In genomic region chr19:23781968-23782367, GRCm38 (mm10) we compare ENCODE assay signal across 11 mouse cellular contexts. TPM values are rescaled to one million over a fixed set of nuclear protein-coding genes. Genes with fewer than 3 reads are reported as not detected.
A peak's percentile ranks its signal among the peaks of the same experiment; 100 is the strongest.
DNase-seq lines count a peak whose midpoint lies in the region; ATAC-seq and TF ChIP-seq lines count a peak whose summit lies in the region.
"Had no signal": no experiment of that assay in that cellular context is flagged by ENCODE, and none has a peak within 500 bp of the region (broad histone marks: within the 10 kb centered on the region; RNA-seq: fewer than 3 reads in every experiment).

No protein-coding gene starts in this region.

- no peaks in the 10 kb centered on the region for H3K27me3 ChIP-seq in heart, embryonic 13.5 days (replicated peaks)
- H3K27me3 ChIP-seq in forebrain, embryonic 12.5 days, result no peaks in the 10 kb centered on the region
- no peaks in the 10 kb centered on the region for H3K27me3 ChIP-seq in liver, embryonic 11.5 days (replicated peaks; ENCODE audit: control insufficient read depth, insufficient read depth, low read length)

- H3K9me3 ChIP-seq in heart, embryonic 13.5 days, result no peaks in the 10 kb centered on the region
- H3K9me3 ChIP-seq in forebrain, embryonic 12.5 days, result no peaks in the 10 kb centered on the region
- no peaks in the 10 kb centered on the region for H3K9me3 ChIP-seq in liver, embryonic 11.5 days (ENCODE audit: control insufficient read depth, low read length)

- H3K27ac ChIP-seq in heart, embryonic 13.5 days (replicated peaks), result no peak overlapping the region
- no peak overlapping the region for H3K27ac ChIP-seq in forebrain, embryonic 12.5 days
- H3K27ac ChIP-seq in liver, embryonic 11.5 days (ENCODE audit: low read depth, low read length), result no peak overlapping the region
- no peak overlapping the region for H3K27ac ChIP-seq in layer of hippocampus, adult 2 months
- H3K27ac ChIP-seq: macrophage had no signal

- H3K4me3 ChIP-seq in heart, embryonic 13.5 days, result no peak overlapping the region
- no peak overlapping the region for H3K4me3 ChIP-seq in forebrain, embryonic 12.5 days (replicated peaks)
- no peak overlapping the region for H3K4me3 ChIP-seq in liver, embryonic 11.5 days (ENCODE audit: low read depth, low read length)
- no peak overlapping the region for H3K4me3 ChIP-seq in layer of hippocampus, adult 2 months
- H3K4me3 ChIP-seq: erythroblast, embryonic 14.5 days had no signal

- no peak overlapping the region for H3K9ac ChIP-seq in heart, embryonic 13.5 days
- no peak overlapping the region for H3K9ac ChIP-seq in forebrain, embryonic 12.5 days
- H3K9ac ChIP-seq in liver, embryonic 11.5 days (ENCODE audit: low read depth, low read length), result no peak overlapping the region

- H3K36me3 ChIP-seq in heart, embryonic 13.5 days, result no peaks in the 10 kb centered on the region
- H3K36me3 ChIP-seq in forebrain, embryonic 12.5 days (replicated peaks), result no peaks in the 10 kb centered on the region
- no peaks in the 10 kb centered on the region for H3K36me3 ChIP-seq in liver, embryonic 11.5 days (ENCODE audit: control insufficient read depth, insufficient read depth, low read length)

- peaks cover 15% of the 10 kb centered on the region for H3K4me1 ChIP-seq in heart, embryonic 13.5 days
- H3K4me1 ChIP-seq in forebrain, embryonic 12.5 days, result peaks cover 10% of the 10 kb centered on the region
- no peaks in the 10 kb centered on the region for H3K4me1 ChIP-seq in liver, embryonic 11.5 days (replicated peaks; ENCODE audit: control insufficient read depth, insufficient read depth, low read length)

- ATAC-seq in heart, embryonic 13.5 days (ENCODE audit: extremely low read depth, insufficient number of reproducible peaks, low FRiP score, low TSS enrichment), result no peak
- ATAC-seq in forebrain, embryonic 12.5 days (ENCODE audit: low FRiP score), result peak; percentile 68; the same call in 1 of the 2 replicates
- ATAC-seq in liver, embryonic 11.5 days (replicated peaks; ENCODE audit: low FRiP score), result peak; percentile 41

- TF ChIP-seq CTCF in layer of hippocampus, adult 2 months (conservative IDR thresholded peaks at IDR 0.05), result no peak

- peak overlapping the region; percentile 22 for H3K4me2 ChIP-seq in heart, embryonic 13.5 days
- H3K4me2 ChIP-seq in forebrain, embryonic 12.5 days, result peak overlapping the region; percentile 22
- no peak overlapping the region for H3K4me2 ChIP-seq in liver, embryonic 11.5 days

- WGBS in heart, embryonic 13.5 days, result 13% methylated on average over 9 of the region's 9 CpGs
- 16% methylated on average over 9 of the region's 9 CpGs for WGBS in forebrain, embryonic 12.5 days
- WGBS in liver, embryonic 11.5 days, result 11% methylated on average over 9 of the region's 9 CpGs

- intact Hi-C loops in heart, postnatal 36 days (cut with DNase I), result no loop called here

- DNase-seq in heart, postnatal 36 days, result no peak
- peak; percentile 11 to 14 for DNase-seq in B cell, adult 2 months
- no peak for DNase-seq in liver, embryonic 11.5 days (ENCODE audit: low spot score)
- DNase-seq in left cerebral cortex, adult 9 months (ENCODE audit: low spot score in 2 of 2), result no peak
- no peak for DNase-seq in cerebellum, postnatal 36 days
- DNase-seq in layer of hippocampus, adult 2 months (ENCODE audit: low spot score in 2 of 2), result no peak
- DNase-seq: kidney, postnatal 36 days had no signal

RNA-seq across cellular contexts. Expression of gene Apba1, which starts 23.3 kb away (rescaled TPM):
- polyA plus RNA-seq in heart, embryonic 13.5 days (2015; fragmentation: Nextera tagmentation; extraction: Ambion mirVana), result 0.23 and 0.33 TPM in 2 replicates
- 1 to 10 TPM; 3.1 to 3.7 TPM for total RNA-seq in heart, postnatal 36 days (2021)
- 2.5 and 2.8 TPM in 2 replicates for polyA plus RNA-seq in forebrain, embryonic 12.5 days (2016; fragmentation: Nextera tagmentation; extraction: Ambion mirVana)
- 0.06 and 0.10 TPM in 2 replicates for polyA plus RNA-seq in liver, embryonic 11.5 days (2014; fragmentation: Nextera tagmentation; extraction: Ambion mirVana)
- 100 to 1,000 TPM; 118 to 119 TPM for total RNA-seq in layer of hippocampus, adult 2 months (2021)
- polyA plus RNA-seq: erythroblast, embryonic 14.5 days had no signal

Comparison
In these comparisons a context has a peak if more than half of its experiments do, and no peak if none do; other contexts are left out.
1. DNase-seq: peak in B cell, adult 2 months (2 of 2); none in heart, postnatal 36 days (0 of 2), liver, embryonic 11.5 days (single experiment), left cerebral cortex, adult 9 months (0 of 2), cerebellum, postnatal 36 days (0 of 2) and layer of hippocampus, adult 2 months (0 of 2).